18 mouse cellular contexts compared by ENCODE assay signal in genomic region chr17:13206491-13206890, GRCm38 (mm10). TPM values are rescaled to one million over a fixed set of nuclear protein-coding genes. Genes with fewer than 3 reads are reported as not detected.
DNase-seq lines count a peak whose midpoint lies in the region; ATAC-seq and TF ChIP-seq lines count a peak whose summit lies in the region.
"Had no signal": no experiment of that assay in that cellular context is flagged by ENCODE, and none has a peak within 500 bp of the region (broad histone marks: within the 10 kb centered on the region; RNA-seq: fewer than 3 reads in every experiment).

No protein-coding gene starts in this region.

- no peaks in the 10 kb centered on the region; the same call in 1 of the 2 replicates for H3K36me3 ChIP-seq in forebrain, embryonic 13.5 days (ENCODE audit: poor library complexity, severe bottlenecking)
- no peaks in the 10 kb centered on the region for H3K36me3 ChIP-seq in forebrain, embryonic 10.5 days (replicated peaks)
- no peaks in the 10 kb centered on the region for H3K36me3 ChIP-seq in kidney, postnatal 0 days (ENCODE audit: insufficient read depth, low read length)
- H3K36me3 ChIP-seq in hindbrain, embryonic 14.5 days (replicated peaks; ENCODE audit: control insufficient read depth, insufficient read depth): no peaks in the 10 kb centered on the region
- no peaks in the 10 kb centered on the region for H3K36me3 ChIP-seq in neural tube, embryonic 15.5 days
- H3K36me3 ChIP-seq: limb, embryonic 15.5 days had no signal

- peaks cover 56% of the 10 kb centered on the region for H3K9me3 ChIP-seq in forebrain, embryonic 13.5 days (replicated peaks)
- peaks cover 79% of the 10 kb centered on the region for H3K9me3 ChIP-seq in forebrain, embryonic 10.5 days
- H3K9me3 ChIP-seq in kidney, postnatal 0 days (replicated peaks; ENCODE audit: low read length): peaks cover 8% of the 10 kb centered on the region; the same call in 1 of the 2 replicates
- H3K9me3 ChIP-seq in hindbrain, embryonic 14.5 days (ENCODE audit: control insufficient read depth, low read length): peaks cover 47% of the 10 kb centered on the region
- peaks cover 33% of the 10 kb centered on the region for H3K9me3 ChIP-seq in neural tube, embryonic 15.5 days (replicated peaks)

- no peaks in the 10 kb centered on the region for H3K4me1 ChIP-seq in forebrain, embryonic 13.5 days
- H3K4me1 ChIP-seq in forebrain, embryonic 10.5 days: no peaks in the 10 kb centered on the region
- H3K4me1 ChIP-seq in kidney, postnatal 0 days (replicated peaks; ENCODE audit: insufficient read depth, low read length): no peaks in the 10 kb centered on the region
- no peaks in the 10 kb centered on the region for H3K4me1 ChIP-seq in hindbrain, embryonic 14.5 days (replicated peaks; ENCODE audit: control insufficient read depth, insufficient read depth, low read length)
- H3K4me1 ChIP-seq in neural tube, embryonic 15.5 days: no peaks in the 10 kb centered on the region
- H3K4me1 ChIP-seq: limb, embryonic 15.5 days had no signal

- no peak overlapping the region for H3K9ac ChIP-seq in forebrain, embryonic 13.5 days
- H3K9ac ChIP-seq in kidney, postnatal 0 days (ENCODE audit: low read depth, low read length): no peak overlapping the region
- no peak overlapping the region for H3K9ac ChIP-seq in hindbrain, embryonic 14.5 days
- no peak overlapping the region for H3K9ac ChIP-seq in neural tube, embryonic 15.5 days (replicated peaks)
- H3K9ac ChIP-seq: limb, embryonic 15.5 days had no signal

- TF ChIP-seq CTCF in kidney, postnatal 0 days (IDR thresholded peaks at IDR 0.05; ENCODE audit: low read depth): no peak

- no peak overlapping the region for H3K4me2 ChIP-seq in forebrain, embryonic 13.5 days
- no peak overlapping the region for H3K4me2 ChIP-seq in kidney, postnatal 0 days (ENCODE audit: low read length)
- H3K4me2 ChIP-seq in hindbrain, embryonic 14.5 days (replicated peaks): no peak overlapping the region
- no peak overlapping the region for H3K4me2 ChIP-seq in neural tube, embryonic 15.5 days
- H3K4me2 ChIP-seq: limb, embryonic 15.5 days had no signal

- no peak overlapping the region for H3K27ac ChIP-seq in forebrain, embryonic 13.5 days
- no peak overlapping the region for H3K27ac ChIP-seq in forebrain, embryonic 10.5 days
- no peak overlapping the region for H3K27ac ChIP-seq in kidney, postnatal 0 days
- no peak overlapping the region for H3K27ac ChIP-seq in hindbrain, embryonic 14.5 days
- no peak overlapping the region for H3K27ac ChIP-seq in neural tube, embryonic 15.5 days (replicated peaks)
- H3K27ac ChIP-seq: limb, embryonic 15.5 days had no signal

- WGBS in forebrain, embryonic 13.5 days: 90% methylated on average over 2 of the region's 2 CpGs
- WGBS in forebrain, embryonic 10.5 days: 85% methylated on average over 2 of the region's 2 CpGs
- WGBS in kidney, postnatal 0 days: 87% methylated on average over 2 of the region's 2 CpGs
- 92% methylated on average over 2 of the region's 2 CpGs for WGBS in hindbrain, embryonic 14.5 days
- WGBS in neural tube, embryonic 15.5 days: 92% methylated on average over 2 of the region's 2 CpGs

- DNase-seq in forebrain, embryonic 10.5 days (ENCODE audit: extremely low spot score, low spot score): no peak
- DNase-seq in kidney, postnatal 0 days (ENCODE audit: low spot score): no peak
- no peak for DNase-seq in kidney, adult 8-10 months
- DNase-seq in hindbrain, embryonic 14.5 days (ENCODE audit: low spot score): no peak
- DNase-seq in layer of hippocampus, postnatal 14 days (ENCODE audit: low spot score in 2 of 2): no peak
- DNase-seq in lung, postnatal 36 days: no peak
- DNase-seq: cerebellum, adult 18-20 months; kidney, adult 18-20 months; lung, postnatal 14 days; retina, postnatal 1 day; spleen, adult 18-20 months had no signal

- no peaks in the 10 kb centered on the region for H3K27me3 ChIP-seq in forebrain, embryonic 13.5 days
- H3K27me3 ChIP-seq in forebrain, embryonic 10.5 days (ENCODE audit: poor library complexity, severe bottlenecking): no peaks in the 10 kb centered on the region
- H3K27me3 ChIP-seq in kidney, postnatal 0 days (ENCODE audit: insufficient read depth, low read length): no peaks in the 10 kb centered on the region
- H3K27me3 ChIP-seq in hindbrain, embryonic 14.5 days (ENCODE audit: control insufficient read depth, insufficient read depth, low read length): no peaks in the 10 kb centered on the region
- H3K27me3 ChIP-seq in neural tube, embryonic 15.5 days (replicated peaks): no peaks in the 10 kb centered on the region
- H3K27me3 ChIP-seq: limb, embryonic 15.5 days had no signal

- peak; percentile 57 for ATAC-seq in forebrain, embryonic 13.5 days
- peak; percentile 33; the same call in 1 of the 2 replicates for ATAC-seq in kidney, postnatal 0 days (replicated peaks; ENCODE audit: low FRiP score, low read depth)
- ATAC-seq in hindbrain, embryonic 14.5 days (ENCODE audit: low FRiP score): peak; percentile 49; the same call in 1 of the 2 replicates
- peak; percentile 21; the same call in 1 of the 2 replicates for ATAC-seq in neural tube, embryonic 15.5 days (ENCODE audit: low FRiP score)

- H3K4me3 ChIP-seq in forebrain, embryonic 13.5 days: no peak overlapping the region
- H3K4me3 ChIP-seq in forebrain, embryonic 10.5 days: no peak overlapping the region
- H3K4me3 ChIP-seq in kidney, postnatal 0 days (replicated peaks; ENCODE audit: low read depth, low read length): no peak overlapping the region
- no peak overlapping the region for H3K4me3 ChIP-seq in hindbrain, embryonic 14.5 days (replicated peaks; ENCODE audit: low read length)
- H3K4me3 ChIP-seq in neural tube, embryonic 15.5 days (replicated peaks): no peak overlapping the region
- H3K4me3 ChIP-seq: limb, embryonic 15.5 days had no signal

RNA-seq across cellular contexts. Expression of gene Smok2a, which starts 14.5 kb away (rescaled TPM):
- polyA plus RNA-seq in forebrain, embryonic 13.5 days (2015; fragmentation: Nextera tagmentation; extraction: Ambion mirVana): not detected in 2 replicates
- polyA plus RNA-seq in forebrain, embryonic 10.5 days (2016; fragmentation: Nextera tagmentation; extraction: Ambion mirVana): not detected in 2 replicates
- not detected in 2 replicates for polyA plus RNA-seq in kidney, postnatal 0 days (2015; fragmentation: Nextera tagmentation; extraction: Ambion mirVana)
- polyA plus RNA-seq in hindbrain, embryonic 14.5 days (2014; fragmentation: Nextera tagmentation; extraction: Ambion mirVana): not detected in 2 replicates
- not detected in 2 replicates for polyA plus RNA-seq in neural tube, embryonic 15.5 days (2015; fragmentation: Nextera tagmentation; extraction: Ambion mirVana)
- total RNA-seq in layer of hippocampus, postnatal 14 days (2021): not detected
- total RNA-seq: ES-E14; granulocyte monocyte progenitor cell, adult 5-6 weeks; layer of hippocampus, postnatal 25 days had no signal
- polyA plus RNA-seq: limb, embryonic 15.5 days; thymus, postnatal 0 days had no signal

RNA-seq across cellular contexts. Expression of gene Smok2b, which starts 23.6 kb away (rescaled TPM):
- polyA plus RNA-seq in forebrain, embryonic 13.5 days (2015; fragmentation: Nextera tagmentation; extraction: Ambion mirVana): not detected in 2 replicates
- not detected in 2 replicates for polyA plus RNA-seq in forebrain, embryonic 10.5 days (2016; fragmentation: Nextera tagmentation; extraction: Ambion mirVana)
- polyA plus RNA-seq in kidney, postnatal 0 days (2015; fragmentation: Nextera tagmentation; extraction: Ambion mirVana): not detected in 2 replicates
- polyA plus RNA-seq in hindbrain, embryonic 14.5 days (2014; fragmentation: Nextera tagmentation; extraction: Ambion mirVana): not detected in 2 replicates
- polyA plus RNA-seq in neural tube, embryonic 15.5 days (2015; fragmentation: Nextera tagmentation; extraction: Ambion mirVana): not detected in 2 replicates
- not detected for total RNA-seq in layer of hippocampus, postnatal 14 days (2021)
- total RNA-seq: ES-E14; granulocyte monocyte progenitor cell, adult 5-6 weeks; layer of hippocampus, postnatal 25 days had no signal
- polyA plus RNA-seq: limb, embryonic 15.5 days; thymus, postnatal 0 days had no signal
